Mouse (Mus musculus): Measurements from ENCODE around the gene Ywhah.

- TF ChIP-seq POLR2A (IDR thresholded peaks at IDR 0.05; ENCODE audit: extremely low read depth, insufficient read depth, low read length) = no peak
- no peak for TF ChIP-seq CTCF (IDR thresholded peaks at IDR 0.05; ENCODE audit: extremely low read depth, insufficient read depth, low read length)
These were observed 30.7 kb upstream of the Ywhah start for GRCm38 (mm10) chr5:32987873-32988272.

All from cortical plate, adult 2 months (tissue).